Mouse (Mus musculus): ENCODE results near the gene Atxn7l1. TPM values are rescaled to one million over a fixed set of nuclear protein-coding genes. Genes with fewer than 3 reads are reported as not detected.

Gene Atxn7l1
- polyA plus RNA-seq, 1 experiment from 2014 or later, result 17.0 TPM

DNA sequence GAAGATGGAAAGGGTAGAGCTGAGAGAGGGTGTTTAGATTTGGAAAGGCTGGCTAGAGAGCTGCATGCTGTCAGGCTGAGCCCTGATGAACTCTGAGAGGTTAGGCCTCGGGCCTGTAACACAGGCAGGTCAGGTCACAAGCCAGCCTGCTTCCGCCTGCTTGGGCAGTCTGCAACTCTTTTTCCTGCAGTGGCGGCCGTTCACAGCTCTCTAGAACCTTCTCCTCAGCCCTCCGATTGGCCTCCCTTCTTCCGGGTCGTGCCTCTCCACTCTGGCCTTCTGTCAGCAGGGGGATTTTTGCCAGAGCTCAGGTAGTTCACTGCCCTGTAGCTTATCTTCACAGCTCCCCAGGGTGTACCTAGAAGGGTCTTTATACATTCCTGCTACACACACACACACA, 26.7 kb downstream of the Atxn7l1 start:
- H3K27me3 ChIP-seq (ENCODE audit: control insufficient read depth, insufficient read depth, low read length), result no peaks in the 10 kb centered on the region
- no peak for ATAC-seq (ENCODE audit: low FRiP score)

DNA sequence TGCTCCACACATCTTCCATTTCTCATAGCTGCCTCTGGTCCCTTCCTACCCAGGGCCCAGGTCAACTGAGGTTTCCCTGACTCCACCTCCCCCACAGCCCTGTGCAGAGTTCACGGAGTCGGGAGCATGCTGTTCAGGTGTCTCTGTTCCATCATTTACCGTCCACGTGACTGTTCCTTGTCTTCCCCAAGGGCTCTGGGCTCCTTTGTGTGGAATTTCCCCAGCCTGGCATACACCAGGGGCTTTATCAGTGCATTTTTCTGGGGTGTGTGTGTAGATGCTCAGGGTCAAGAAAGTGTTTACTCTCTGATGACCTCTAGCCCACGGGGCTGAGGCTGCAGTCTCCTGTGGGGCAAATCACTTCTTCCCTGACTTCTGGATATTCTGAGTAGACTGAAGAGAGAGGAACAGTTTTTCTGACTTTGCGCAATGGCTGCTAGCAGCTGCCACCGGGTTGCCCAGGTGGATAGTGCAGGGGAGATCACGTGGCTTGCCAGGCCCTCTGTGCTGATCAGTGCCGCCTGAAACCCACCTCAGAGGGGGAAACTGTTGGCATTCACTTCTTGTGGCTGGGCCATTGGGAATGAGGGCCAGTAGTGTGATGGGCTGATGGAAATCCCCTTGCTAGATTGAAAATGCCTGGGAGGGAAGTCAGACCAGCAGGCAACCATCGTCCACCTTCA, 27.3 kb downstream of the Atxn7l1 start:
- Histone ChIP-seq H3K9me3 (ENCODE audit: control insufficient read depth, low read length) (no peaks in the 10 kb centered on the region), H3K27me3 (ENCODE audit: control insufficient read depth, insufficient read depth, low read length) (no peaks in the 10 kb centered on the region), H3K27ac (ENCODE audit: low read depth, low read length) (no peak overlapping the region), H3K4me2 (no peak overlapping the region), H3K4me1 (ENCODE audit: control insufficient read depth, insufficient read depth, low read length) (peaks cover 10% of the 10 kb centered on the region), H3K36me3 (ENCODE audit: control insufficient read depth, insufficient read depth, low read length) (no peaks in the 10 kb centered on the region), H3K9ac (ENCODE audit: low read length) (no peak overlapping the region), H3K4me3 (ENCODE audit: low read depth, low read length) (no peak overlapping the region)
- DNase-seq (ENCODE audit: low spot score, missing footprints), result no peak
- WGBS, result 69% methylated on average over 10 of the region's 10 CpGs
- peak; percentile 25; the same call in 1 of the 2 replicates for ATAC-seq (ENCODE audit: low FRiP score)

More for the DNA sequence above, 26.7 kb downstream of the Atxn7l1 start:
- DNase-seq (ENCODE audit: low spot score, missing footprints), result no peak
- WGBS, result 79% methylated on average over 7 of the region's 7 CpGs
- H3K9ac ChIP-seq (ENCODE audit: low read length), result no peak overlapping the region
- no peaks in the 10 kb centered on the region for H3K36me3 ChIP-seq (ENCODE audit: control insufficient read depth, insufficient read depth, low read length)
- no peak overlapping the region for H3K27ac ChIP-seq (ENCODE audit: low read depth, low read length)
- H3K9me3 ChIP-seq (ENCODE audit: control insufficient read depth, low read length), result no peaks in the 10 kb centered on the region
- H3K4me3 ChIP-seq (ENCODE audit: low read depth, low read length), result no peak overlapping the region
- peaks cover 10% of the 10 kb centered on the region for H3K4me1 ChIP-seq (ENCODE audit: control insufficient read depth, insufficient read depth, low read length)
- H3K4me2 ChIP-seq, result no peak overlapping the region

DNA sequence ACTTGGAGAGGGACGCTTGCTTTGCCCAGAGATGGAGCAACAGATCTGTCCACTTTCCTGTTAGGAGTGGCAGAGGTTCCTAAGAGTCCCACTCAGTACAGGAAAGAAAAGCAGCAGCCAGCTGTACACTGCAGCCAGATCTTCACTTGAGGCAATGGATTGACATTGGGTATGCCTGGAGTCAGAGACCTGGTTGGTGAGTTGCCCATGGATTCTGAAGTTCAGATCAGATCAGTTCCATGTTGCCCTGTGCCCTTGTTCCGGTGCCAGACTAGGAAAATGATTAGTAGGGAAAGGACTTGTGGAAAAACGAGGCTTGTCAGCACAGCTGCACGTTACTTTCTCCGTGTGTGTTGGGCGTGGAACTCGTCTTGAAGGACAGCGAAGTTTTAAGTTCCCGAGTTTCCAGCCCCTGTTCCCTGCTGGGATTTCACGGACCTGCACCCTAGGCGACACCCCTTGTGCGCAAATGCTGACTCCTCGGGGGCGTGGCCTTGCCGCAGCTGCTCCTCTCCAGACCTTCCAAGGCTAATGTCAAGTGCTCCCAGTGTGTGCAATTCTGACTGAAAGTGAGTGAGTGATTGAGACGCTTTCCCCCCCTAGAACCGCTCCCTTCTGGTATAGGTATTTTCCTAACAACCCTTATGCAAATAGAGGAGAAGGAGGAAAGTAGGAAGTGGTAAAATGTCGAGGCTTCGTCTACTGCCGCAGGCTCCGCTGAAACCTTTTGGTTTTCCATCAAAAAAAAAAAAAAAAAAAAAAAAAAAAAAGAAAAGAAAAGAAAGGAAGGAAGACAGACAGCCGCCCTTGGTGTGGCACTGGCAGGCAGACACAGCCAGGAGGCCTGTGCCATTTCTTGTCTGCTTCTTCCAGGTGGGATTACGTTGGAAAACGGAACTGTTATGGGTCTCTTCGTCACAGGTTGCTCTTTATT, 28.4 kb downstream of the Atxn7l1 start:
- H3K4me1 ChIP-seq (ENCODE audit: control insufficient read depth, insufficient read depth, low read length), result peaks cover 10% of the 10 kb centered on the region
- ATAC-seq (ENCODE audit: low FRiP score), result peak; percentile 66; the same call in 1 of the 2 replicates
- no peaks in the 10 kb centered on the region for H3K36me3 ChIP-seq (ENCODE audit: control insufficient read depth, insufficient read depth, low read length)
- peak overlapping the region; percentile 13 for H3K4me3 ChIP-seq (ENCODE audit: low read depth, low read length)
- H3K27ac ChIP-seq (ENCODE audit: low read depth, low read length), result no peak overlapping the region
- 7% methylated on average over 25 of the region's 25 CpGs for WGBS
- peak overlapping the region; percentile 46 for H3K4me2 ChIP-seq
- no peaks in the 10 kb centered on the region for H3K27me3 ChIP-seq (ENCODE audit: control insufficient read depth, insufficient read depth, low read length)
- peak overlapping the region; percentile 36; the same call in 1 of the 2 replicates for H3K9ac ChIP-seq (ENCODE audit: low read length)
- no peaks in the 10 kb centered on the region for H3K9me3 ChIP-seq (ENCODE audit: control insufficient read depth, low read length)
- DNase-seq (ENCODE audit: low spot score, missing footprints), result peak; percentile 91

DNA sequence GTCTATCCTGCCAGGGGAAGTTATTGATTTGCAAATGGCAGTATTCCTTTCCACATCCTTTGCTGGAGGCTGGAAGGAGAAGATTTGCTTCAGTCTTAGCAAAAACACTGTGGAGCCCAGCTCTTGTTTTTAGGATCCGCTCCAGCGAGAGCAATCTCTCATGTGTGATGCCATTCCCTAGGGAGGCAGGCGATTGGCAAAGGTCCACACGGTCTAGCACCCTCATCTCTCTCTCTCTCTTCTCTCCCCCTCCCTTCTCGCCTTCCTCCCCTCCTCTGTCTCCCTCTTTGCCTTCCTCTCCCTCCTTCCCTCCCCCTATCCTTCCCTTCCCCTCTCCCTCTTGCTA, 29.0 kb downstream of the Atxn7l1 start:
- ATAC-seq (ENCODE audit: low FRiP score), result peak; percentile 28; the same call in 1 of the 2 replicates
- peak overlapping the region; percentile 46 for H3K4me2 ChIP-seq
- H3K9ac ChIP-seq (ENCODE audit: low read length), result no peak overlapping the region
- H3K4me1 ChIP-seq (ENCODE audit: control insufficient read depth, insufficient read depth, low read length), result peaks cover 10% of the 10 kb centered on the region
- no peaks in the 10 kb centered on the region for H3K36me3 ChIP-seq (ENCODE audit: control insufficient read depth, insufficient read depth, low read length)
- H3K9me3 ChIP-seq (ENCODE audit: control insufficient read depth, low read length), result no peaks in the 10 kb centered on the region
- H3K27me3 ChIP-seq (ENCODE audit: control insufficient read depth, insufficient read depth, low read length), result no peaks in the 10 kb centered on the region
- 22% methylated on average over 5 of the region's 5 CpGs for whole genome bisulfite sequencing
- no peak overlapping the region for H3K4me3 ChIP-seq (ENCODE audit: low read depth, low read length)
- no peak for DNase-seq (ENCODE audit: low spot score, missing footprints)
- H3K27ac ChIP-seq (ENCODE audit: low read depth, low read length), result no peak overlapping the region

DNA sequence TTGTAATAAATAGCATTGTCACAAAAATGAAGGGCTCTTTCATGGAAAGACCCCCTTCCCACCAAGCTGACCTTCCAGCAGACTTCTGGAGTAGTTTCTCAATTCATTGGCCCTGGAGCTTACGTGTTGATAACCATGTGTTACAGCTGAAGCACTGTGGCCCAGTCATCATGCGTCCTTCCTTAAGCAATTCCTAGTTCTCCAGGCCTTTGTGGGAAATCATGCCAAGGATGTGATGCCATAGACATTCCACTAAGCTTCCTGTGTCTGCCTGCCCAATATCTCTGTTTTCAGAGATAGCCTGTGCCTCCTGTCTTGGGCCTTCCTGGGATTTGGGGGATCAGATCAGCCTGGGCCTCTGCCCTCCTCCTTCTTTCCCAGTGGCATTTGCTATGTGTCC, 32.9 kb downstream of the Atxn7l1 start:
- Histone ChIP-seq H3K36me3 (ENCODE audit: control insufficient read depth, insufficient read depth, low read length) (no peaks in the 10 kb centered on the region), H3K4me2 (no peak overlapping the region), H3K4me3 (ENCODE audit: low read depth, low read length) (no peak overlapping the region), H3K27me3 (ENCODE audit: control insufficient read depth, insufficient read depth, low read length) (no peaks in the 10 kb centered on the region), H3K9ac (ENCODE audit: low read length) (no peak overlapping the region), H3K4me1 (ENCODE audit: control insufficient read depth, insufficient read depth, low read length) (peaks cover 10% of the 10 kb centered on the region), H3K27ac (ENCODE audit: low read depth, low read length) (no peak overlapping the region), H3K9me3 (ENCODE audit: control insufficient read depth, low read length) (no peaks in the 10 kb centered on the region)
- ATAC-seq (ENCODE audit: low FRiP score), result no peak
- 90% methylated on average over 2 of the region's 2 CpGs for WGBS
- DNase-seq (ENCODE audit: low spot score, missing footprints), result no peak

DNA sequence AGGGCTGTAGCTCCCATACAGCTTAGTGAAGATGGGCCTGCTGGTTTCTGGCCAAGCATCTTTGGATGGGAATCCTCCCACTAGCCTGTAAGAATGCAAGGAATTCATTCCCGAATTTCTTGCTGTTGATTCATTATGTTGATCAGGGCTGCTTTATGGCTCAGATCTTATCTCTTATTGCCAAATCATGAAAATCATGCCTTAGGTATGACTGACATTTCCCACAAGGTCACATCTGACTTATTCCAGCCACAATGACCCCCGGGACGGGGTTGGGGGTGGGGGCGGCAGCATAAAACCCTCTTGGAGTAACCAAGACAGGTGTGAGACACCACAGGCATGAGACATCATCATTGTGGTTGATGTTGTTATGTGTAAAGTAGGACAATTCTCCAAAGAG, 34.4 kb downstream of the Atxn7l1 start:
- Histone ChIP-seq H3K4me2 (no peak overlapping the region), H3K27me3 (ENCODE audit: control insufficient read depth, insufficient read depth, low read length) (no peaks in the 10 kb centered on the region), H3K4me3 (ENCODE audit: low read depth, low read length) (no peak overlapping the region), H3K4me1 (ENCODE audit: control insufficient read depth, insufficient read depth, low read length) (no peaks in the 10 kb centered on the region), H3K27ac (ENCODE audit: low read depth, low read length) (no peak overlapping the region), H3K36me3 (ENCODE audit: control insufficient read depth, insufficient read depth, low read length) (no peaks in the 10 kb centered on the region), H3K9ac (ENCODE audit: low read length) (no peak overlapping the region), H3K9me3 (ENCODE audit: control insufficient read depth, low read length) (no peaks in the 10 kb centered on the region)
- DNase-seq (ENCODE audit: low spot score, missing footprints), result no peak
- WGBS, result 96% methylated on average over 4 of the region's 4 CpGs
- no peak for ATAC-seq (ENCODE audit: low FRiP score)

DNA sequence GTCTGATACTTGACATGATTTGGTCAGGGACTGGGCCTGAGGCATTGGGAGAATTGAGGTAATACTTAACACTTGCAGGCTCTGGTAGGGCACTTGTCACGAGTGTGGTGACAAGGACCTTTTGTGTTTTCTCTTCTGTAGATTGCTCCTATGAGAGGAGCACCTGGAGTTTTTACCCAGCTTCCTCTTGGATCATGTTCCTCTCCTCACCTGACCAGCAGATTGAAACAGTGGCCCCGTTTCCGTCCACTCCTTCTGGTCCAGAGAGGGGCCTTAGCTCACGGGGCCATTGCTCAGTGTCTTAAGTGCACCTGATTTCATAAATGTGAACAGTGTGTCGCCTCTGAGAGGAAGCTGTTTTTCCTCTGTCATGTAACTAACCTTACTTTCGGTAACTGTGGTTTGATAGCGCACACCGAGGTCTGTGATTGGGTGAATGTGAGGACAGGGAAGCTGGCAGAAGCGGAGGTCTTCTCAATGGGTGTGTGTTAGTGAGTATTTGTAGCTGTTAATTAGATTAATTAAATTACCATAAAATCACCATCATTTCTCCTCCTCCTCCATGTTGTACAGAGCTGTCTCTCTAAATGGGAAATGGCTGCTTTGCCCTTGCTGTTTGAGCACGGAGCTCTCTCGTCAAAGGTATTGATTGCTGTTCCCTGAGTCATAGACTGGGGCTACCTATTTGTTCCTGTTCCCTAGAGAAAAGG, 35.1 kb downstream of the Atxn7l1 start:
- Histone ChIP-seq H3K4me1 (ENCODE audit: control insufficient read depth, insufficient read depth, low read length) (no peaks in the 10 kb centered on the region), H3K4me2 (no peak overlapping the region), H3K9me3 (ENCODE audit: control insufficient read depth, low read length) (no peaks in the 10 kb centered on the region), H3K36me3 (ENCODE audit: control insufficient read depth, insufficient read depth, low read length) (no peaks in the 10 kb centered on the region), H3K27ac (ENCODE audit: low read depth, low read length) (no peak overlapping the region), H3K4me3 (ENCODE audit: low read depth, low read length) (no peak overlapping the region), H3K27me3 (ENCODE audit: control insufficient read depth, insufficient read depth, low read length) (no peaks in the 10 kb centered on the region), H3K9ac (ENCODE audit: low read length) (no peak overlapping the region)
- DNase-seq (ENCODE audit: low spot score, missing footprints) (no peak), ATAC-seq (ENCODE audit: low FRiP score) (no peak)
- 65% methylated on average over 11 of the region's 11 CpGs for WGBS

DNA sequence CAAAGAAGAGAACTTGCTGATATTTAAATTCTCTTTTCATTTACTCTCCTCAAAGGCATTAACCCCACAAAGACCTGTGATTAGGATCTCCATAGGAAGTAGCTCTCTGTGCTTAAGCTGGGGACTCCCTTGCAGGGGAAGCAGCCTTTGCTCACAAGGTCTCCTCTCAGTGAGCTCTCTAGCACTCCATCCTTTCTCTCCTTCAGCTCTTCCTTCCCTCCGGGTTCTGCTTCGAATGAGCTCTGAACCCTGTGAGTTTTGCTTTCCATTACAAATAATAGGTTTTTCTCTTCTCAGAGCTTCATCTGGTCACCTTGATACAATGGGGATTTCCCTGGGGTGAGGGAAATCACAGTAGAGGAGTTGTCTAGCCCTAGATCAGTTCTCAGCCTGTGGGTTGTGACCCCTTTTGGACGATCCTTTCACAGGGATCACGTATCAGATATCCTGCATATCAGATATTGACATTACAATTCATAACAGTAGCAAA, 35.7 kb downstream of the Atxn7l1 start:
- H3K9me3 ChIP-seq (ENCODE audit: control insufficient read depth, low read length), result no peaks in the 10 kb centered on the region
- no peaks in the 10 kb centered on the region for H3K36me3 ChIP-seq (ENCODE audit: control insufficient read depth, insufficient read depth, low read length)
- no peaks in the 10 kb centered on the region for H3K27me3 ChIP-seq (ENCODE audit: control insufficient read depth, insufficient read depth, low read length)
- WGBS, result 55% methylated on average over 4 of the region's 4 CpGs
- no peak overlapping the region for H3K4me3 ChIP-seq (ENCODE audit: low read depth, low read length)
- no peak overlapping the region for H3K27ac ChIP-seq (ENCODE audit: low read depth, low read length)
- no peak for DNase-seq (ENCODE audit: low spot score, missing footprints)
- H3K9ac ChIP-seq (ENCODE audit: low read length), result no peak overlapping the region
- ATAC-seq (ENCODE audit: low FRiP score), result no peak
- no peaks in the 10 kb centered on the region for H3K4me1 ChIP-seq (ENCODE audit: control insufficient read depth, insufficient read depth, low read length)
- H3K4me2 ChIP-seq, result no peak overlapping the region
